Mouse (Mus musculus) MEL (cell line): Measurements from ENCODE around the gene Hoxb4. TPM values are rescaled to one million over a fixed set of nuclear protein-coding genes. Genes with fewer than 3 reads are reported as not detected.
A peak's percentile ranks its signal among the peaks of the same experiment; 100 is the strongest.

ENCODE experiments used
- DNase-seq: peaks from one replicate; pipeline ENCODE4 v3.0.0; 2011; ENCODE audit warnings: low read depth, low spot score
- H3K27ac ChIP-seq: 2 replicates; pipeline ENCODE4 v1.5.1; 2012; ENCODE audit warnings: low read depth, mild to moderate bottlenecking, control low read depth, low read length, moderate library complexity; ENCODE audit not compliant: control insufficient read depth
- H3K27me3 ChIP-seq, 2 experiments: fragments of 150-350 bp in 1 of 2; sonication (generic) in 1 of 2; 2 replicates each; pipeline ENCODE4 v1.6.1; 2012; ENCODE audit warnings: low read length in 2 of 2, mild to moderate bottlenecking in 2 of 2, improper control_type of control experiment in 1 of 2, moderate library complexity in 1 of 2; ENCODE audit not compliant: insufficient read depth in 2 of 2, control insufficient read depth in 1 of 2
- H3K36me3 ChIP-seq, 2 experiments: 2 replicates each; pipeline ENCODE4 v1.6.1; 2012 to 2014; ENCODE audit warnings: low read length in 2 of 2, improper control_type of control experiment in 1 of 2, inconsistent platforms in 1 of 2, mild to moderate bottlenecking in 1 of 2; ENCODE audit not compliant: insufficient read depth in 2 of 2, control insufficient read depth in 1 of 2
- H3K4me1 ChIP-seq, 2 experiments: fragments of 150-350 bp in 1 of 2; sonication (generic) in 1 of 2; 2 replicates each; pipeline ENCODE4 v1.6.1; 2012; ENCODE audit warnings: low read length in 2 of 2, improper control_type of control experiment in 1 of 2, mild to moderate bottlenecking in 1 of 2; ENCODE audit not compliant: insufficient read depth in 2 of 2, control insufficient read depth in 1 of 2
- H3K4me3 ChIP-seq, 2 experiments: fragments of 150-350 bp in 1 of 2; sonication (generic) in 1 of 2; 2 replicates each; pipeline ENCODE4 v1.5.1; 2012; ENCODE audit warnings: low read depth in 2 of 2, low read length in 2 of 2, mild to moderate bottlenecking in 2 of 2, moderate library complexity in 2 of 2, control low read depth in 1 of 2, improper control_type of control experiment in 1 of 2; ENCODE audit not compliant: control insufficient read depth in 1 of 2, insufficient read depth in 1 of 2
- H3K79me2 ChIP-seq: 2 replicates; pipeline ENCODE4 v1.6.1; 2012; ENCODE audit warnings: mild to moderate bottlenecking, low read length, moderate library complexity; ENCODE audit not compliant: control insufficient read depth, poor library complexity, insufficient read depth
- H3K9ac ChIP-seq: 2 replicates; pipeline ENCODE4 v1.6.1; 2012; ENCODE audit warnings: low read depth, mild to moderate bottlenecking, control low read depth, low read length, moderate library complexity; ENCODE audit not compliant: control insufficient read depth, poor library complexity, severe bottlenecking
- H3K9me3 ChIP-seq: fragments of 150-350 bp; sonication (generic); replicated peaks from 2 replicates; pipeline ENCODE4 v1.6.1; 2012; ENCODE audit warnings: mild to moderate bottlenecking, low read length, improper control_type of control experiment, moderate library complexity; ENCODE audit not compliant: insufficient read depth
- CHD1 ChIP-seq: IDR thresholded peaks from 2 replicates; pipeline ENCODE4 v1.6.1; 2012; ENCODE audit warnings: low read depth, mild to moderate bottlenecking, inconsistent platforms, low read length, improper control_type of control experiment
- CHD2 ChIP-seq: IDR thresholded peaks from 2 replicates; pipeline ENCODE4 v1.6.1; 2011; ENCODE audit warnings: low read length, improper control_type of control experiment
- CTCF ChIP-seq, 3 experiments: IDR thresholded peaks in 2 of 3; conservative IDR thresholded peaks in 1 of 3; 2 replicates each; pipeline ENCODE4 v1.5.1; 2011 to 2012; ENCODE audit warnings: low read length in 3 of 3, low read depth in 2 of 3, mild to moderate bottlenecking in 2 of 3, improper control_type of control experiment in 1 of 3, inconsistent platforms in 1 of 3, mixed read lengths in 1 of 3, moderate library complexity in 1 of 3; ENCODE audit not compliant: control insufficient read depth in 1 of 3, insufficient read depth in 1 of 3, poor library complexity in 1 of 3, severe bottlenecking in 1 of 3
- GABPA ChIP-seq: IDR thresholded peaks from 2 replicates; pipeline ENCODE4 v1.6.1; 2012; ENCODE audit warnings: low read depth, mild to moderate bottlenecking, inconsistent platforms, low read length, improper control_type of control experiment, moderate library complexity
- HCFC1 ChIP-seq: IDR thresholded peaks from 2 replicates; pipeline ENCODE4 v1.6.1; 2012; ENCODE audit warnings: low read depth, mild to moderate bottlenecking, inconsistent platforms, low read length, improper control_type of control experiment, moderate library complexity
- JUND ChIP-seq: IDR thresholded peaks from 2 replicates; pipeline ENCODE4 v1.6.1; 2011; ENCODE audit warnings: low read depth, mild to moderate bottlenecking, improper control_type of control experiment, low read length
- KAT2A ChIP-seq: conservative IDR thresholded peaks from 2 replicates; pipeline ENCODE4 v1.6.1; 2012; ENCODE audit warnings: low read depth, low read length, improper control_type of control experiment, inconsistent platforms
- MAFK ChIP-seq: IDR thresholded peaks from 2 replicates; pipeline ENCODE4 v1.6.1; 2011; ENCODE audit warnings: low read depth, mild to moderate bottlenecking, low read length, improper control_type of control experiment, borderline replicate concordance
- MAX ChIP-seq: IDR thresholded peaks from 2 replicates; pipeline ENCODE4 v1.6.1; 2011; ENCODE audit warnings: low read length, improper control_type of control experiment
- NRF1 ChIP-seq: IDR thresholded peaks from 2 replicates; pipeline ENCODE4 v1.6.1; 2014; ENCODE audit warnings: low read depth, mild to moderate bottlenecking, inconsistent platforms, low read length, improper control_type of control experiment, moderate library complexity; ENCODE audit not compliant: poor library complexity, insufficient read depth, severe bottlenecking
- POLR2AphosphoS2 ChIP-seq: IDR thresholded peaks from 2 replicates; pipeline ENCODE4 v1.6.1; 2011; ENCODE audit warnings: low read length, improper control_type of control experiment
- RAD21 ChIP-seq: IDR thresholded peaks from 2 replicates; pipeline ENCODE4 v1.6.1; 2011; ENCODE audit warnings: mild to moderate bottlenecking, low read depth, low read length, improper control_type of control experiment
- SIN3A ChIP-seq: IDR thresholded peaks from 2 replicates; pipeline ENCODE4 v1.6.1; 2012; ENCODE audit warnings: low read length, improper control_type of control experiment, inconsistent platforms
- SMC3 ChIP-seq: IDR thresholded peaks from 2 replicates; pipeline ENCODE4 v1.6.1; 2011; ENCODE audit warnings: low read depth, low read length, improper control_type of control experiment
- TCF12 ChIP-seq: IDR thresholded peaks from 2 replicates; pipeline ENCODE4 v1.6.1; 2014; ENCODE audit warnings: low read depth, mild to moderate bottlenecking, inconsistent platforms, low read length, improper control_type of control experiment, moderate library complexity
- UBTF ChIP-seq: IDR thresholded peaks from 2 replicates; pipeline ENCODE4 v1.6.1; 2012; ENCODE audit warnings: low read depth, mild to moderate bottlenecking, inconsistent platforms, low read length, improper control_type of control experiment, moderate library complexity, borderline replicate concordance; ENCODE audit not compliant: insufficient read depth
- ZC3H11A ChIP-seq: IDR thresholded peaks from 2 replicates; pipeline ENCODE4 v1.6.1; 2012; ENCODE audit warnings: low read depth, mild to moderate bottlenecking, inconsistent platforms, low read length, improper control_type of control experiment
- polyA plus RNA-seq, 2 experiments: library from polyadenylated mRNA; stranded (reverse) in 1 of 2; unstranded in 1 of 2; fragments of >175 nt in 1 of 2; fragments of >200 nt in 1 of 2; gene quantifications; 2 replicates each; pipeline versions ENCODE4 v1.2.1 to v1.2.4; 2012; ENCODE audit warnings: low replicate concordance in 2 of 2, low read depth in 1 of 2; ENCODE audit not compliant: insufficient read length in 2 of 2, insufficient read depth in 1 of 2, missing spikeins in 1 of 2
- total RNA-seq: library from RNA; depleted of rRNA; stranded (reverse); fragments of 300-350 nt; gene quantifications from 2 replicates; pipeline ENCODE4 v1.2.3, GENCODE M21; 2012

The Hoxb4 gene
- total and polyA plus RNA-seq, 3 experiments, result not detected

DNA sequence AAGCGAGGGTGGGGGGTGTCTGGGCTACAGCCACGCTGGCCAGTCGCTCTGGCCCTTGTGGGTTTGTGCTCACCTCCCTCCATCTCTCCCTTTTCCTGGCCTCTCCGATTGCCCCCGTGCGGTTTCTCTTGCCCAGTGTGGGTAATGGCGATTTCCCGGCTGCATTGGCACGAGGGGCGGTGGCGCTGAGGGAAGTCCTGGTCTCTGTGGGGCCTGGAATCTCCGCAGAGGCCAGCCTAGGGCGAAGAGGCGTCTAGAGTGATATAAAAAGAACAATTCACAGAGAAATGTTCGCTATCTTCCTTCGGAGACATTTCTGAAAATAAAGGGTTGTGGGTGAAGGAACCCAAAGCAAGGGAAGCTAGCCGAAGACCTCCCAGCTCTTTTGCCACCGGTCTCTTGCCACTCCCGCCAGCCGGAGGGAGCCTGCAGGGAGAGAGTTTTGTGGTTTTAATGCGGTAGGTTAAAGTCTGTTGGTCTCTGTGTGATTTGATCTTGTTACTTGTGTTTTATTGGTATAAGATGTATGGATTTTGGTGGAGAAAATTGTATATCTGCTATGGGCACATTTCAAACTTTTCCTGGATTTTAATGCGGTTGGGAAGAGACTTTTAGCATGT is 24.7 kb upstream of the Hoxb4 start:
- Histone ChIP-seq H3K27me3 (peaks cover 17 to 19% of the 10 kb centered on the region in 2 experiments), H3K79me2 (no peaks in the 10 kb centered on the region), H3K9me3 (no peaks in the 10 kb centered on the region), H3K4me1 (0 out of 4 replicates have a peak, but pooled peaks cover 0 to 4% of the 10 kb centered on the region in 2 experiments), H3K4me3 (no peak overlapping the region), H3K9ac (no peak overlapping the region)
- no peak for DNase-seq
- TF ChIP-seq POLR2AphosphoS2, result no peak
- no peak for TF ChIP-seq SMC3
- TF ChIP-seq CHD1, result no peak
- TF ChIP-seq UBTF, result no peak
- TF ChIP-seq RAD21, result no peak
- TF ChIP-seq SIN3A, result no peak
- no peak for TF ChIP-seq MAX
- TF ChIP-seq KAT2A, result no peak
- no peak for TF ChIP-seq HCFC1
- no peak for TF ChIP-seq MAFK
- TF ChIP-seq, all 39 proteins: peak for 0
- Histone ChIP-seq H3K36me3 (no peaks in the 10 kb centered on the region), H3K27ac (no peak overlapping the region)

DNA sequence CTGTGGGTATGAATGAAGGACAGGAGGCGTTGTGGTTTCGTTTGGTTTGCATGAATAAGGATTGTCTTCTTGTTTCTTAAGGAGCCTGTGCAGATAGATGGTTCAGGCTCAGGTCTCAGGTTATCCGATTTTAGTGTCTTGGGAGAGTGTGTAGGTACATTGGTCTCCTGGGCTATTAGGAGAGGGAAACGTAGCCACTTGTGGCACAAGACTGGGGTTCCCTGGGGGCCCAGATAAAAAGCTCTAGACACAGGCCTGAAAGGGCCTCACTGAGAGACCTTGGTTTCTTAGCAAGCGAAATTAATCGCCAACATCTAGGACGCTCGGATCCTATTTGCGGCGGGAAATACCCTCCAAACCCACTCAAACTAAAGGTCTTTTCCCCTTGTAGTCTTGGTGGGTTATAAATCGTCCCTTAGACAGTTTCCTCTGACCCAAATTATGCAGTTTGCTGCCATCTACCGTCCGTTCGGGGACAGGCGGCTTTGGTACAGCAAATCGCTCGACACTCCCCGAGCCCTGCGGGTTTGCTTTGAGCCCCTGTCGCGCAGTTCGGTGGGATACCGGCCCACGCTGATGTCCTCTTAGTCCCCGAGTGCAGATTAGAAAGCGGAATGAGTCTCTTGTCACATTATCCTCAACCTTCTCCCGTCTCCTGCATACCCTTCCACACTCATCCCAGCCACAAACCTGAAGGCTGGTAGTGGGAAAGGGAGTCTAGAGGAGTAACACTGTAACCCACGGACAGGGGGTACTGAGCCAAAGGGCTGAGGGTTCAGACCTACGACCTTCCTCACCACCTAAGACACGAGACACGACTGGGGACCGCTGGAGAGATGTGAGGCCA is 23.6 kb upstream of the Hoxb4 start:
- Histone ChIP-seq H3K27me3 (peaks cover 17 to 18% of the 10 kb centered on the region in 2 experiments), H3K27ac (no peak overlapping the region), H3K9ac (peak overlapping the region; percentile 41), H3K4me3 (peak overlapping the region; percentile 44 to 50), H3K79me2 (no peaks in the 10 kb centered on the region), H3K36me3 (no peaks in the 10 kb centered on the region), H3K9me3 (no peaks in the 10 kb centered on the region), H3K4me1 (0 out of 4 replicates have a peak, but pooled peaks cover 0 to 4% of the 10 kb centered on the region in 2 experiments)
- peak; percentile 82 for DNase-seq
- TF ChIP-seq CHD2 (no peak), HCFC1 (no peak), ZC3H11A (no peak), JUND (no peak), RAD21 (peak; percentile 37), TCF12 (no peak), GABPA (no peak), SMC3 (peak; percentile 47), CTCF (IDR thresholded peaks at IDR 0.05 in 2 of 3, conservative IDR thresholded peaks at IDR 0.05 in 1 of 3; ENCODE audit: control insufficient read depth in 1 of 3, insufficient read depth in 1 of 3, low read depth in 2 of 3, low read length in 3 of 3, poor library complexity in 1 of 3, severe bottlenecking in 1 of 3) (peak; percentile 50 to 80 (median 71)), MAX (no peak), NRF1 (no peak), SIN3A (no peak)
